Mouse (Mus musculus) ES-E14 (cell line): Measurements from ENCODE around the gene Cartpt.

Source experiments
- CHD2 ChIP-seq: IDR thresholded peaks from 2 replicates; pipeline ENCODE4 v1.6.1; 2014; ENCODE audit warnings: mild to moderate bottlenecking, low read depth, low read length, inconsistent platforms
- HCFC1 ChIP-seq: IDR thresholded peaks from 2 replicates; pipeline ENCODE4 v1.6.1; 2012; ENCODE audit warnings: low read length, inconsistent platforms, borderline replicate concordance; ENCODE audit not compliant: insufficient read depth
- MAFK ChIP-seq: IDR thresholded peaks from 2 replicates; pipeline ENCODE4 v1.6.1; 2014; ENCODE audit warnings: mild to moderate bottlenecking, low read depth, low read length, inconsistent platforms; ENCODE audit not compliant: insufficient read depth
- ZC3H11A ChIP-seq: IDR thresholded peaks from 2 replicates; pipeline ENCODE4 v1.6.1; 2012; ENCODE audit warnings: low read depth, mild to moderate bottlenecking, inconsistent platforms, low read length, borderline replicate concordance
- ZNF384 ChIP-seq: IDR thresholded peaks from 2 replicates; pipeline ENCODE4 v1.6.1; 2012; ENCODE audit warnings: low read depth, low read length, inconsistent platforms

GRCm38 (mm10) chr13:99851026-99851425 lies 49.9 kb downstream of the Cartpt start:
- no peak for TF ChIP-seq CHD2
- no peak for TF ChIP-seq HCFC1
- TF ChIP-seq ZNF384 = no peak
- TF ChIP-seq ZC3H11A = no peak
- no peak for TF ChIP-seq MAFK
